Mouse (Mus musculus) heart, adult 18-20 months (tissue): Measurements from ENCODE around the gene Lcn8. TPM values are rescaled to one million over a fixed set of nuclear protein-coding genes. Genes with fewer than 3 reads are reported as not detected.

Experiments
- DNase-seq, 2 experiments: peaks; one replicate each; pipeline ENCODE4 v3.0.0; 2021 to 2022; ENCODE audit warnings: mixed read lengths in 1 of 2
- long read RNA-seq, 2 experiments: library from polyadenylated mRNA; stranded (forward); transcript quantifications; one replicate each; pipeline ENCODE4 v2.0.0; 2021
- total RNA-seq, 2 experiments: library from RNA; stranded (reverse); gene quantifications; 2 replicates each; pipeline ENCODE4 v1.2.3; 2021

Gene Lcn8
- under 1 TPM; 0.64 to 0.72 TPM for total RNA-seq
- long read RNA-seq, experiment 1, partial matches to known transcripts: 3 of 3 reads
- long read RNA-seq, experiment 1, other reads (novel, unspliced or antisense): 0 of 3 reads
- long read RNA-seq, experiment 2, partial matches to known transcripts: 0 of 1 reads
- long read RNA-seq, experiment 2, other reads (novel, unspliced or antisense): 0 of 1 reads

- no peak for DNase-seq
Measured at GRCm38 (mm10) chr2:25652902-25653301, at the start of gene Lcn8. Lcn8 (plus strand) TSS chr2:25653120.

DNA sequence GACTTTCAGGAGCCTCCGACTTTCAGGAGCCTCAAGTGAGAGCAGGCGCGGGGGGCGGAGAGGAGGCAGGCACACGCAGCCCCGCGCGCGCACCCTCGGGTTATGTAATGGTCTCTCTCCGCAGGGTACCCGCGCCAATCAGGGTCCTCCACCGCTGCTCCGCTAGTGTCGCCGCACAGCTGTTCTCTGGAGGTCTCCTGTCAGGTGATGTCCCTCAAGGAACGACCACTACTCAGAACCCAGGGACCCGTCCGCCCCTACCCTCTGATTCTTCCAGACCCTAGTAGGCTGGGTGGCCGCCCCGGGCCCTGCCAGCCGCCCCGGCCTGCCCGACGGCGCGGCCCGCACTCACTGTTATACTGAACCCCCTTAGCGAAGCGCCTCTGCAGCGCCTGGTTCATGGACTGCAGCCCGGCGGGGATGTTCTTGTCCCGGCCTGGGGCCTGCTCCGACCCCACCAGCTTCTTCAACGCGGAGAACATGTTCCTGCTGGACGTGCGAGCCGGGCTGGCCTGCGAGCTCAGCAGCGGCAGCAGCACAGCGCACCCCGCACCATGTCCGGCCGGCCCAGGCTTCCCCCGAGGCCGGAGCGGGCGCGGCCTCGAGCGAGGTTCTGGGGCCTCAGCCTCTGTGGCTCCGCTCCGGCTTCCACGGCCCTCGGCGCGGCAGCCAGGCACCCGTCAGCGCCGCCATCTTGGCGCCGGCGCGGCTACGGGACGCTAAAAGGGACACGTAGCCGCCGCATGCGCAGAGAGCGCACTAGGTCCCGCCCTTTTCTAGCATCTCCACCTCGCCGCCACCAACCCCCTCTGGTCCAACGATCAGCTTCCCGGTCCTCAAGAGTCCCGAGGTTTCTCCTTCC is 44.9 kb upstream of the Lcn8 start, which contains the start of gene Rabl6:
Rabl6 (minus strand) TSS at position 761 of the 862 bp plus-strand sequence.
- DNase-seq: peak; percentile 92 to 93

- no peak for DNase-seq
Measured at GRCm38 (mm10) chr2:25608671-25609070, 44.2 kb upstream of the Lcn8 start.

DNA sequence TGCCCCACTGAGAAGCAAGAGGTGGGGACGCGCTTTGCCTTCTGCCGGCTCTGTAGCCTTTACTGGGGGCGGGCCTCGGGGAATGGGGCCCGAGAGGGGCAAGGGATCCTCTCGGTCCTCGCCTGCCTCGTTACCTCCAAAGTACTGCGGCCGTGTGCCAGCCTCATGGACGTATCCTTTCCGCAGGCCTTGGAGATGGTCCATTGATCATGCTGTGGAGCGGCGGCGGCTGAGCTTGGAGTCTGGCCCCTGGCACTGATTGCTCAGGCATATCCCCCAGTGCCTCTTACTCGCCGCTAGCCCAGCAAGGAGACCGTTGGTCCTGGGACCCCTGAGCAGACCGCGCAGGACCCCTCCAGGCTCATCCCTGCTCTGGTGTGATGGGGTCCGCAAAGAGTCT is 36.5 kb upstream of the Lcn8 start:
- no peak for DNase-seq

GRCm38 (mm10) chr2:25617578-25617977 is 35.3 kb upstream of the Lcn8 start, which contains the start of gene Ccdc183:
Ccdc183 (minus strand) TSS chr2:25617678.
- no peak for DNase-seq

- no peak for DNase-seq
Measured at GRCm38 (mm10) chr2:25620386-25620785, 32.5 kb upstream of the Lcn8 start.

GRCm38 (mm10) chr2:25620852-25621228 is 32.1 kb upstream of the Lcn8 start:
- DNase-seq: no peak

GRCm38 (mm10) chr2:25621229-25622200 is 31.4 kb upstream of the Lcn8 start, which contains the start of gene Tmem141:
Tmem141 (minus strand) TSS chr2:25622005.
- peak; percentile 91 to 93 for DNase-seq

DNA sequence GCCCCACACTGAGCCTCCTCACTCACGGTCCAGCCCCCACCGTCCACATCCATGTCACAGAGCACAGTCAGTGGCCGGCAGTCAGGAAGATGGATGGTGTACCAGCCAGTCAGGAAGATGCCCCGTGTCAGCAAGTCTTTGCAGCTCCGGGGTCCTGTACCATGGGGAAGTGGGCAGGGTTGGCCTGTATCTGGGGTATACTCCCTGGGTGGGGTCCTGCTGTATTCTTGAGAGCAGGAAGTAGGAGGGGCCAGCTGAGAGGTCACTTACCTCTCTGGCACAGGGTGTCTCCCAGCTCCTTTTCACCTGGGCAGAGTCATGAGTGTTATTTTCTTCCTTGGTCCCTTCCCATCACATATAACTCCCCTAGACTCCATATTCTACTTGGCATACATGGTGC is 26.9 kb upstream of the Lcn8 start:
- no peak for DNase-seq

DNA sequence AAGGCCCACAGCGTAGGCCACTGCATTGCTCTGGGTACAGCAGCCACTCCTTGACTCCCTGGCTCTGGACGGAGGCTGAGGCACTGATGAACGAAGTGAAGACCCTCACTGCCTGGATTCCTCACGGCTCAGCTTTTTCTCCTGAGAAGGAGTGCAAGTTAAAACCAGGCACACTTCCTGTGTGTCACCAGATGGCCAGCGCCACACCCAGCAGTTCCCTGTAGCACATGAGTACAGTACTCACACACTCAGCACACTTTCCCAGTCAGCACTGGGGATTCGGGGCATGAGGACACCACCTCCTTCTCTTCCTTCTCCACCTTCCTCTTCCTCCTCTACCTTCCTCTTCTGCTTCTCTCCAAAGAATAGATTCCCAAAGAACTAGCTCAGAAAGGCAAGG is 25.1 kb upstream of the Lcn8 start, which contains the start of gene Fcna:
Fcna (minus strand) TSS at position 220 of the 400 bp plus-strand sequence.
- DNase-seq: peak in 1 of 2 experiments; percentile 38

- DNase-seq: peak in 1 of 2 experiments; percentile 69
Measured at GRCm38 (mm10) chr2:25628738-25629137, 24.2 kb upstream of the Lcn8 start.

DNA sequence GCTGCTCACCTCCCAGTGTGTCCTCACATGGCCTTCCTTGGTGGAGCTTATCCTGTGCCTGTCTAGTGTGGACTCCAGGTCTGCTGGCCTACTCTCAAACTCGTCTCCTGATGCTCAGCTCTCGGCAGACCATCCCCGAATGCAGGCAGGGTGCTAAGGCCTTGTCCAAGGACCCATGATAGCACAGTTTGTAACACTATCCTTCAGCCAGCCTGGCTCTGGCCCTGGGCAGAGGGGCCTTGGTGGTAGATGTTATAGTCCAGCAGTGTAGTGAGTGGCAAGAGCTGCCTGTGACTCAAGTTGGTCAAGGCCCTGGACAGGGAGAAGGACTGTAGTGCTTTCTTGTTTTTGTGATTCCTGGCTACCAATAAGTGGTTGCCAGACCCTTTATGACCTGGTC is 19.3 kb upstream of the Lcn8 start:
- no peak for DNase-seq

- DNase-seq: no peak
Measured at GRCm38 (mm10) chr2:25634046-25634445, 18.9 kb upstream of the Lcn8 start.

DNA sequence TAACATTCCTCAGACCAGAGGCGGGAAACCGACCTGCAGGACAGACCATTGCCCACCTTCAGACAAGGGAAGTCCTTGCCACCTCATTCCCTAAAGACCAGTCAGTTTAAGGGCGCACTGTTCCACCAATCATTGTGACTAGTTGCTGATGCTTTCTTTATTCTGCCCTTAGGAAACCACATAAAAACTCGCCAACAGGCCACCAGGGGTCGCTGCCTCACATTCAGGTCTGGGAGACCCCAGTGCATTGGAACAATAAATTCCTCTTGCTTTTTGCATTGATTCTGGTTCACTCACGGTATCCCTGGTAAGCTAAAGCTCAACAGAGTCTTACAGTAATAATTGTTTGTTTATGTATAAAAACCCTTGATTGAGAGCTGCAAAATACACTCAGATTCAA is 13.0 kb upstream of the Lcn8 start:
- peak in 1 of 2 experiments; percentile 67 for DNase-seq

GRCm38 (mm10) chr2:25654502-25654901 is 1.6 kb downstream of the Lcn8 start:
- DNase-seq: no peak

DNA sequence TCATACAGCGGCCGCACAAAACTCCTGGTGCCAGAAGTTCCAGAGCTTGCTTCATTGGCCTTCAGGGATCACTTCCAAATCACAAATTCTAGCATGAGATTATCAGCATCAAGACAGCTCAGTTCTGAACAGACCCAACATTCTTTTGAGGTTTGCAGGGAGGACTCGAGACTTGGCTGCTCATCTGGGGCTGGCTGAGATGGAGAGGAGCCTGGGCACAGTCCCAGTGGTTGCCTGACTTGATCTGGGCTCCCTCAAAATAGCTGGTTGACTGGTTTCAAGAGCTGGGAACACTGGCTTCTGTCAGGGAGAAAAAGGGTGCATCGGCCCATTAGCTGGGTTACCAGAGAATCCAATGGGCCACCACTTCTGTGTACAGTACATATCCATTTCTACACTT is 3.8 kb downstream of the Lcn8 start:
- peak; percentile 49 to 73 for DNase-seq

DNA sequence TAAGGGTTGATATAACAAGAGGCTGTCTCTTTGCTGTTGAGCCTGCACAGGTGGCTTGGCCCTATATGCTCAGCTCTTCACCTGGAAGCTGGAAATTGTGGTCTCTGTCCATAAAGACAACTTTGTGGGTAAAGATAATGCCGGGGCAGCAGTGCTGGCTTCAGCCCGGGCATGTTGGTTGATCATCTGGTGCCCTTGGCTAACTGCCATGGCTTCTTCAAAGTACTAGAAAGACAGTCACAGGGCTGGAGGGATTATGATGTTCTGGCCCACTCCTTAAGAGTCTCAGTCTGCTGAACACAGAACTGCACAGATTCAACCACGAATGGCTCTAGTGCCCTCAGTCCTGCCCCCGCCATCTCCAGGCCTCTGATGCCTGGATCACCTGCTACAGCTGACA is 4.3 kb downstream of the Lcn8 start:
- peak; percentile 29 to 30 for DNase-seq

GRCm38 (mm10) chr2:25657652-25658051 is 4.7 kb downstream of the Lcn8 start, which contains the start of gene Lcn5:
Lcn5 (plus strand) TSS chr2:25657952.
- DNase-seq: no peak

- peak; percentile 25 to 57 for DNase-seq
Measured at GRCm38 (mm10) chr2:25660279-25660678, 7.4 kb downstream of the Lcn8 start.

DNA sequence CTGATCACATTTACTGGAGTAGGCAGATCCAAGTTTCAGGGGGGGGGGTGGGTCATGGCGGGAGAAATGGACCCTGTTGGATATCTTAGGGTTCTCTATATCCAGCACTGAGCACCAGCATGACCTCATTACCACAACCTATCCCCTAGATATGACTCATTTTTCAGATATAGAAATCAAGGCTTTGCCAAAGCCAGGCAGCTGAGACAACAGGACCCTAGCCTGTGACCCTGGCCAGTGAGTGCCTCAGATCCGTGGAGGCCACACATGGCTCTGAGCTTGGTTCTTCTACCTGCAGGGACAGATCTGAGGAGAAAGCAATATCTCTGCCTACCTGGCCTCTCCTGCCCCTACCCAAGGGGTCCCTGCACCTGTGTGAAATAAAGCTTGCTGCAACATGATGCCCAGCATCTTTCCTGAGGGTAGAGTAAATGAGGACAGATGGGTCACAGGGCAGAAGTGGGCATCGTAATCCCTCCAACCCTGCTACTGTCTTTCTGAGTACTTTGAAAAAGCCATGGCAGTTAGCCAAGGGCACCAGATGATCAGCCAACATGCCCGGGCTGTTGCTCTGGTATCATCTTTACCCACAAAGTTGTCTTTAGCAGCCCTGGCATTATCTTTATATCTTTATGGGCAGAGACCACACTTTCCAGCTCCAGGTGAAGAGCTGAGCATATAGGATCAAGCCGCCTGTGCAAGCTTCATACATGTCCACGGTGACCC is 8.5 kb downstream of the Lcn8 start:
- peak in 1 of 2 experiments; percentile 19 for DNase-seq

- DNase-seq: peak; percentile 36 to 70
Measured at GRCm38 (mm10) chr2:25663511-25663910, 10.6 kb downstream of the Lcn8 start.
